Mouse (Mus musculus): ENCODE data around the gene Dync1h1. TPM values are rescaled to one million over a fixed set of nuclear protein-coding genes. Genes with fewer than 3 reads are reported as not detected.

The Dync1h1 gene
- polyA plus RNA-seq, 1 experiment from 2014 or later: 61.2 TPM

DNA sequence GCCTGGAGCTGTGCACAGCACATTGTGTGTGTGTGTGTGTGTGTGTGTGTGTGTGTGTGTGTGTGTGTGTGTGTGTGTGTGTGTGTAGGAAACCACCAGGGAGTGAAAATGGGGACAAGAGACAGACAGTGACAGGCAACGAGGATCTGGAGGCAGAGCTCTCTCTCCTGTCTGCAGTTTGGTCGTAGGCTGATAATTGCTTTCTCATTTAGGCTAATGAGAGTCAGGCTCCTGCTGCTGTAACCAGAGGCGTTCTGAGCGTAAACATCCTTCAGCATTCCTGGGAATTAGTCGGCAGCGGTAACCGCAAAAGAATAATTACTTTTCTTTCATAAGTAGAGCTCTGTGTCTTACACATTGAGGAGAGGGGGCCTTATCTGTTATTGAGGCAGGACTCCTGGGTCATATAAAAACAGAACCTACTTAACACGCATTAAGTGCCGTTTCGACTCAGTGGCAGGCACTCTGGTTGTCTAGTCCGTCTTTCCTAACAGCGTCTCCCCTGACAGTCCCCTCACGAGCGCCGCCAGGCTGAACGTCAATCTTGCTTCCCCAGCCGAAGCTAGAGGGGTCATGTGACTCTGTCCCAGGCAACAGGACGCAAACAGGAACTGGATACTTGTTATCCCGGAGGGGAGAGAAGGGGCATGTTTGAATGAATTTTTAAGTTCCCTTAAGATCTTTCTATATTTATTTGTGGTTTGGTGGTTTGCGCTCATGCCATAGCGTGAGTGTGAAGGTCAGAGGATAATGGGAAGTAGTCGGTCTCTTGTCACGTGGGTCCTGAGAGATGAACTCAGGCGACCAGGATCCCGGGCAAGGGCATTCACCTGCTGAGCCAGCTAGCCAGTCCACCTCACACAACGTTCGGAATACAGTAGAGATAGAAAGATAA, 105.3 kb downstream of the Dync1h1 start:
- 2% methylated on average over 27 of the region's 27 CpGs for WGBS
- H3K9ac ChIP-seq (replicated peaks): peak overlapping the region; percentile 31
- H3K4me3 ChIP-seq (replicated peaks): peak overlapping the region; percentile 37
- H3K27me3 ChIP-seq: peaks cover 3% of the 10 kb centered on the region; the same call in 1 of the 2 replicates
- ATAC-seq (ENCODE audit: insufficient number of reproducible peaks, insufficient read depth, low FRiP score, low TSS enrichment, low read depth): no peak
- H3K36me3 ChIP-seq: no peaks in the 10 kb centered on the region
- H3K27ac ChIP-seq: 0 out of 2 replicates have a peak overlapping the region, but pooled peaks have one; percentile 29
- peaks cover 7% of the 10 kb centered on the region for H3K4me1 ChIP-seq (replicated peaks)
- peak overlapping the region; percentile 65 for H3K4me2 ChIP-seq
- H3K9me3 ChIP-seq: no peaks in the 10 kb centered on the region

DNA sequence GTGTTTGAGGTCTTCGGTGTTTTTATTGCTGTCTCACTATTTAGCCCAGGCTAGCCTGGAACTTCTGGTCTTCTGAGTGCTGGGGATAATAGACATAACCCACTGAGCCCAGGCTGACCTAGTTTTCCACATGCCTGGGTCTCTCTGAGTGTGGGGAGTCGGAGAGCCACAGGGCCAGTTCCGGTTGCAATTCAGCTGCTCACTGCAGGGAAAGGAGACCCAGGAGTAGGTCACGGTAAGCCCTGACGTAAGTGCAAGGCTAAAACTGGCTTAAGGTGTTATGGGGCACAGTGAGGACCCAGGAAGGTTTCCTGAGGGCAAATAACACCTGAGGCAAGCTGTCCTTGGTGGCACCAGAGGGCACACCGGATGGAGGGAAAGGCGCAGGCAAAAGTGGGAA, 106.2 kb downstream of the Dync1h1 start:
- H3K36me3 ChIP-seq: no peaks in the 10 kb centered on the region
- no peak for ATAC-seq (ENCODE audit: insufficient number of reproducible peaks, insufficient read depth, low FRiP score, low TSS enrichment, low read depth)
- peaks cover 3% of the 10 kb centered on the region; the same call in 1 of the 2 replicates for H3K27me3 ChIP-seq
- no peak overlapping the region for H3K9ac ChIP-seq (replicated peaks)
- H3K4me2 ChIP-seq: no peak overlapping the region
- H3K4me3 ChIP-seq (replicated peaks): no peak overlapping the region
- 89% methylated on average over 7 of the region's 7 CpGs for WGBS
- no peak overlapping the region for H3K27ac ChIP-seq
- peaks cover 7% of the 10 kb centered on the region for H3K4me1 ChIP-seq (replicated peaks)
- H3K9me3 ChIP-seq: no peaks in the 10 kb centered on the region

DNA sequence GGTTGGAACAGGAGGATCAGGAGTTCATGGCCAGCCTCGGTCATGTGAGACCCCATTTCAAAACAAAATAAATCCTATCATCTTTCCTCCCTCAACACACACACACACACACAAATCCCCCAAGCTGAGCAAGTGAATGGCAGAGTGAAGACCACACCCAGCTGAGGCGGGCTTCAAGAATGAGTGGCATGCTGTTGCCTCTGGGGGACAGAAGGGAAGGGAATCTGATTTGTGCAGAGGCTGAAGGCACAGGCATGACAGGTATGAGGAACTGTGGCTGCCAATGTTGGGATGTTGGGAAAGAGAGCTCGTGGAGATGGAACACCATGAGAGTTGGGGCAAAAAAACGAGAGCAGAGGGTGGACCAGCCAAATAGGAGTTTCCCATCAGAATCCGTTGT, 110.0 kb downstream of the Dync1h1 start:
- H3K4me2 ChIP-seq: no peak overlapping the region
- no peak overlapping the region for H3K9ac ChIP-seq (replicated peaks)
- H3K36me3 ChIP-seq: no peaks in the 10 kb centered on the region
- H3K27me3 ChIP-seq: peaks cover 3% of the 10 kb centered on the region; the same call in 1 of the 2 replicates
- H3K4me1 ChIP-seq (replicated peaks): peaks cover 3% of the 10 kb centered on the region
- H3K27ac ChIP-seq: no peak overlapping the region
- 78% methylated on average over 5 of the region's 5 CpGs for WGBS
- no peak for ATAC-seq (ENCODE audit: insufficient number of reproducible peaks, insufficient read depth, low FRiP score, low TSS enrichment, low read depth)
- no peak overlapping the region for H3K4me3 ChIP-seq (replicated peaks)
- H3K9me3 ChIP-seq: no peaks in the 10 kb centered on the region

DNA sequence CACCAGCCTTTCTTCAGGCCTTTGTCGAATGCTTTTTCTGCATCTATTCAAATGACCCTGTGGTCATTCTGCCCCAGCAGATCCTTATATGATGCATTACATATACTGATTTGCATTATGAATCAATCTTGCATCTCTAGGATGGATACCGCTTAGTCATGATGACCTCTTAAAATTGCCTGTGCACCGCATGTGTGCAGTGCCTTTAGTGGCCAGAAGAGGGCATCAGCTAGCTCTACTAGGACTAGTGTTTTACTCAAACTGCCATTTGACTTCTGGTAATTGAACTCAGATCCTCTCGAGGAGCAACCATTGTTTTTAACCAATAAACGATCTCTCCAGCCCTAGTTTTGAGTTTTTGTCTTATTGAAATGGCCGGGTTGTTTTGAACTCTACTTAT, 112.5 kb downstream of the Dync1h1 start:
- no peak overlapping the region for H3K27ac ChIP-seq
- no peaks in the 10 kb centered on the region for H3K4me1 ChIP-seq (replicated peaks)
- H3K4me3 ChIP-seq (replicated peaks): no peak overlapping the region
- ATAC-seq (ENCODE audit: insufficient number of reproducible peaks, insufficient read depth, low FRiP score, low TSS enrichment, low read depth): no peak
- peaks cover 7% of the 10 kb centered on the region for H3K27me3 ChIP-seq
- no peaks in the 10 kb centered on the region for H3K9me3 ChIP-seq
- 93% methylated on average over 6 of the region's 6 CpGs for WGBS
- H3K36me3 ChIP-seq: no peaks in the 10 kb centered on the region
- no peak overlapping the region for H3K4me2 ChIP-seq
- no peak overlapping the region for H3K9ac ChIP-seq (replicated peaks)

DNA sequence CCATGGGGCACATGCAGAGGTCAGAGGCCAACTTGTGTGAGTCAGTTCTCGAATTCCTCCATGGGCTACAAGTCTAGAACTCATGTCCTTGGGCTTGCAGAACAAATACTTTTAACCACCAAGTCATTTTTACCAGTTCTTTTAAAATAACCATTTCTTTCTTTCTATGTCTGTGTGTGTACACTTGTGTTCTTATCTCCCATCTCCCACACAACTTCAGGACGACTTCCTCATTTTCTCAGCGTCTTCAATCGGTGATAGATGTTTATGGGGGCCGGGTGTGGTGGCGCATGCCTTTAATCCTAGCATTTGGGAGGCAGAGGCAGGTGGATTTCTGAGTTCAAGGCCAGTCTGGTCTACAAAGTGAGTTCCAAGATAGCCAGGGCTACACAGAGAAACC, 113.0 kb downstream of the Dync1h1 start:
- ATAC-seq (ENCODE audit: insufficient number of reproducible peaks, insufficient read depth, low FRiP score, low TSS enrichment, low read depth): no peak
- Histone ChIP-seq H3K4me3 (replicated peaks) (no peak overlapping the region), H3K27me3 (peaks cover 12% of the 10 kb centered on the region), H3K4me1 (replicated peaks) (no peaks in the 10 kb centered on the region), H3K9me3 (no peaks in the 10 kb centered on the region), H3K27ac (no peak overlapping the region), H3K9ac (replicated peaks) (no peak overlapping the region), H3K4me2 (no peak overlapping the region), H3K36me3 (no peaks in the 10 kb centered on the region)
- WGBS: 93% methylated on average over 6 of the region's 6 CpGs

DNA sequence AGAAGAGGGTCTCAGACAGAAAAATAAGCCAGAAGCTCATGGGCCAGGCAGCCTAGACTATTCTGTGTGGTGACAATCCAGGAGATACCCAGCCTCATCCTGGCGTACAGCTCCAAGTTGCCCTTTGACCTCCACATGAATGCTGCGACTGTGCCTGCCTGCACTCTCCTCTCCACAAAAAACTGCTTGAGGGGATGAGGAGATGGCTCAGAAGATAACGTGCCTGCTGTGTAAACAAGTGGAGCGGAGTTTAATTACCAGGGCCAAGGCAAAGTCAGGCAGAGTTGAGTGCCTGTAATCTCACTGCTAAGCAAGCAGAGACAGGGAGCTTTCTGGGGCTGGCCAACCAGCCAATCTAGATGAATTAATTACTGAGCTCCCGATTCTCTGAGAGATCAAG, 114.8 kb downstream of the Dync1h1 start:
- Histone ChIP-seq H3K27me3 (peaks cover 25% of the 10 kb centered on the region), H3K4me3 (replicated peaks) (no peak overlapping the region), H3K4me2 (no peak overlapping the region), H3K36me3 (no peaks in the 10 kb centered on the region), H3K9me3 (no peaks in the 10 kb centered on the region), H3K27ac (no peak overlapping the region), H3K4me1 (replicated peaks) (no peaks in the 10 kb centered on the region), H3K9ac (replicated peaks) (no peak overlapping the region)
- no peak for ATAC-seq (ENCODE audit: insufficient number of reproducible peaks, insufficient read depth, low FRiP score, low TSS enrichment, low read depth)
- 24% methylated on average over 5 of the region's 5 CpGs for WGBS

Small RNA genes within 50 kb of the gene (microRNA-seq; reads per million reads assigned to microRNA genes)
- gene Gm27299: not detected

Other genes starting within 250 kb of the Dync1h1 start
- gene Ppp2r5c, start 154.3 kb upstream of the Dync1h1 start, polyA plus RNA-seq (2016; fragmentation: Nextera tagmentation; extraction: Ambion mirVana): 147 and 153 TPM in 2 replicates
- not detected in 2 replicates for gene 1700001K19Rik, start 81.2 kb downstream of the Dync1h1 start, polyA plus RNA-seq (2016; fragmentation: Nextera tagmentation; extraction: Ambion mirVana)
- gene Hsp90aa1, start 101.3 kb downstream of the Dync1h1 start, polyA plus RNA-seq (2016; fragmentation: Nextera tagmentation; extraction: Ambion mirVana): 833 and 848 TPM in 2 replicates
- gene Wdr20, start 136.5 kb downstream of the Dync1h1 start, polyA plus RNA-seq (2016; fragmentation: Nextera tagmentation; extraction: Ambion mirVana): 30.2 and 33.5 TPM in 2 replicates
- 5.7 and 6.7 TPM in 2 replicates for gene Mok, start 239.5 kb downstream of the Dync1h1 start, polyA plus RNA-seq (2016; fragmentation: Nextera tagmentation; extraction: Ambion mirVana)
- gene Zfp839, start 248.8 kb downstream of the Dync1h1 start, polyA plus RNA-seq (2016; fragmentation: Nextera tagmentation; extraction: Ambion mirVana): 8.2 and 8.6 TPM in 2 replicates